Mouse (Mus musculus) ES-CJ7 (cell line): Measurements from ENCODE around the gene Mfn1.
A peak's percentile ranks its signal among the peaks of the same experiment; 100 is the strongest.

ENCODE experiments used
- DNase-seq: peaks from one replicate; pipeline ENCODE4 v3.0.0; 2011; ENCODE audit warnings: low read depth, low spot score

Mfn1 gene

DNA sequence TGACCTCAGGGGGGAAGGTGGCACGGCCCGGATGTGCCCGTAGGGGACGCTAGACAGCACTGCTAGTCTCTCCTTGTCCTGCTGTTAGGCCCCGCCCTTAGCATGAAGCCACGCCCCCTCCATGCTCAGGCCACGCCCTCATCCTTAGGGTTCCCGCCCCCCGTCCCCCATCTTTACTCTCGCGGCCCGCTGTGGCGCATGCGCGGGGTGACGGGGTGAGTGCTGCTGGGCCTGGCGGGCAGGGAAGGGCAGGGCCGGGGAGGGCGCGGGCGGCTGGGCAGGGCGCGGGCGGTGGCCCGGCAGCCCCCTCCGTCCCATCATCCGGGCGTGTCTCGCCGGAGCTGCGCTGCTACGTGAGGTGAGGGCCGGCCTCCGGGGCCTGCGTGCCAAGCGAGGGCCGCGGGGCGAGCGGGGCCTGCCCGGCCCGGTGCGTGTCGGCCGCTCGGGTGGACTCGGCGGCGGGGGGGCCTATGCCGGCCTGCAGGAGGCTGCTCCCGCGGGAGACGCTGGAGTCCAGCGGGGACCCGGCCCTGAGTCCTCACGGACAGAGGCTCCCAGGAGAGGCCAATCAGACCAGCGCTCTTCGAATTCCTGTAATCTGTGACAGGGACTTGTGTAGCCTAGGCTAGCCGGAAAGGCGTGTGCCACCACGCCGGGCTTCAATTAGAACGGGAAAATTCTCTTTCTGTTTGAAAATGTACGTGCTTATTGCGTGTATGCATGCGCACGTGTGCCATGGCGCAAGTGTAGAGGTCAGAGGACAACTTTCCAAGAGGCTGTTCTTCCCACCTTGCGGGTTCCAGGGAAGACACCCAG is 18.7 kb upstream of the Mfn1 start:
- peak; percentile 95 for DNase-seq

DNA sequence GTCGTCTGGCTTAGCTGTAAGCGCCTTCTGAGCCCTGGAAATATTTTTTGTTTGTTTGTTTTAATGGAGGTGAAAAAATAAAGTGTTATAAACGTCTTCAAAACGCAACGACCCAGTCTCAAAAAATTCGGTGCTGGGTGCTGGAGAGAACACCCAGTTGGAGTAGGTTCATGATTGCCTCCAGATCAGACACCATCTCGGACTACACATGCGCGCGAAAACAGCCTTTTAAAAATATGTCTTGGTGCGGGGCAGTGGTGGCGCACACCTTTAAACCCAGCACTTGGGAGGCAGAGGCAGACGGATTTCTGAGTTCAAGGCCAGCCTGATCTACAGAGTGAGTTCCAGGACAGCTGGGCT is 18.1 kb upstream of the Mfn1 start:
- peak; percentile 30 for DNase-seq

DNA sequence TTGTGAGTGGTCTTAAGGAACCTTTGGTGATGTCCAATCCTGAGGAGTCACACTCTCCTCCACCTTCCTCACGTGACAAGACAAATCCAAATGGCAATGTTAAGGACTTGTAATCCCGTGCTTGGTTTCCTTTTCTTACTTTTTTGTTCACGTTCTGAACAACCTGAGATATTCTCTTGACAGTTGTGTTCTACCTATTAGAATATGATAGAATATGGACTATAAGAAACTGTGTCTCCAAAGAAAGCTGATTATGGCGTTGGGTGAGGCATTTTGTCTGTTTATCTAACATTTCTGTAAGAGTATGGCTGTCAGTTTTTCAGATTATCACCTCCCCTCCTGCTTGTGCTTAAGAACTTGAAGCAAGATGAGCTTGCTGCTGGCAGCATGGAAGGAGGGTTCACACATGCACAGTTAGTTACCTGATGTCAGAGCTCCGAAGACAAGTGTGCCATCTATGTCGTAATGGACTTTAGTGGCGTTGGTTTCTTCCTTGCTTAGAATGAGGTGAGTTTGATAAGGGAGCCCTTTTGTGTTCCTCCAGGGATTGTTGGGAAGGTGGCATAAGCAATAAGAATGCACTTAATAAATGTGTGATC is 16.5 kb upstream of the Mfn1 start:
- DNase-seq: no peak

DNA sequence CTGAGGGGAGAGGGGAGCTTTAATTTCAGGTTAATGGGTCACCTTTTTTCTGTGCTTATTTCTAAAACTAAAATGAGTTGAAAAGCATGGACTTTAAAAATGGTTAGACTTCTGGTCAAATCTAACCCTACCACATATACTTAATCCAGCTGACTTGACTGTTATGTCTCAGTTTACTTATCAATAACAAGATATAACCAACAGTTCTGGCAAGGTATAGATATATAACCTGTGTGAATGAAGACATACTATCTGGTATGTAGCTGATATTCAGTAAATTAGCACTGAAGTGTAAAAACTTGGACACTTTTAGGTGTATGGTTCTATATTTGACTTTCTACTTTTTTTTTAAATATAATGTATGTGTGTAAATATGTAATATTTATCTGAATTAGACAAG is 15.7 kb upstream of the Mfn1 start:
- DNase-seq: no peak

DNA sequence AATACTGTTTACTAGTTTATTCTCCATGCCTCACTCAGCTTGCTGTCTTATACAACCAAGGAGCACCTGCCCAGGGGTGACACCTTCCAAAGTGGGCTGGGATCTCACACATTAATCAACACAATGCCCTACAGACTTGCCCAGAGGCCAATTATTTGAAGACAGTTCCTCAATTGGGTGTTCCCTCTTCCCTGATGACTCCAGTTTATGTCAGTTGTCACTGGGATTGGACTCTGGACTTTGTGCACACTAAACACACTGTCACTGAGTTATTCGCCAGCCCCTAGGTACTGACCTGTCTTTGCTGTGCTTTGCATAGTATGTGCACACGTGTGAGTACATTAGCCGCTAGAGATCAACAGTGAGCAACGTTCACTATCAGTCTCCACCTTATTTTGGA is 2.1 kb upstream of the Mfn1 start:
- no peak for DNase-seq

DNA sequence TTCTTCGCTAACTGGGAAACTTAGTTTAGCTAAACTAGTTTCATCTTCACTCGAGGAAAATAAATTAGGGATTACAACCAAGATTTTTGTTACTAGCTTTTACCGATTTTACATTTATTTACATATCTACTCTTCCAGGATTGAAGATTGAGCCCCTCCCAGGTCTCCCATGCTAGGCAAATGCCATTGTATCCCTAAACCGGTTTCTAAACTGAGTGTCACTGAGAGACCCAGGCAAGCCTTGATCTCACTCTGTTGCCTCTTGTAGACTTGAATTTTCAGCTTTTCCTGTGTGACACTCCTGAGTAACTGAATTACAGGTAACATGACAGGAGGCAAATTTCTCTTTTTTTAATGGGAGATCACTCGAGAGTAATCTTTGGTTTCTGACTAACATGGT is 776 bp downstream of the Mfn1 start:
- peak; percentile 21 for DNase-seq

DNA sequence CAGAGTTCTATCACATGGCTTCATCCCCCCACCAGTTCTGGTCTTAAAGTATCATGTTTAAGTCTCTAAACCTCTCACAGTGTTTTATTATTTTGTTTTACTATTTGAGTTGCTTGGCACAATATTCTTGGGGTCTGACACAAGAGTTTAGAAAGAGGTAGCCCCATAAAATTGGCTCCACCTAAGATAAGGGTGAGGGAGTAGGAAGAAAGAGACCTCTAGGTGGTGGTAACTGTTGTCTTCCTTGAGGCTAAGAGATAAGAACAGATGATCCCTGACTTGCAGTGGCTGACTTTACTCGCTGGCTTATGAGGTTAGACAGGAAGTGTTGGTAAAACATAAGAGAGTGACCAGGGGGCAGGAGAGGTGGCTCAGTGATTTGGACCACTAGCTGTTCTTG is 6.4 kb downstream of the Mfn1 start:
- no peak for DNase-seq

DNA sequence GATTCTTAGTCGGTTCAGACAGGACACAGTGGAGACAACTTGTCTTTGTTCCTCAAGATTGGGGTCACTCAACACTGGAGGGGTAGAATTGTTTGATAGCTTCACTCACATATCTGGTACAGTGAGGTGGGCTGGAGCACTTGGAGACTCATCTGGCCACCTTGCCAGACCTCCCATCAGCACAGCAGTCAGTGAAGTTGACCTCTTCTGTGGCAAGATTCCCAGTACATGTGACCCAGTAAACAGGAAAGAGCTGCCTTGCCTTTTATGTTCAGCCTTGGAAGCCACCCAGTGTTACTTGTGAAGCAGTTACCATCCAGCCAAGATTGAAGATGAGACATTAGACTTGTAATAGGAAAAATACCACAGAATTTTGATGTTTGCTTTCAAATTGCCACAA is 8.3 kb downstream of the Mfn1 start:
- DNase-seq: no peak

DNA sequence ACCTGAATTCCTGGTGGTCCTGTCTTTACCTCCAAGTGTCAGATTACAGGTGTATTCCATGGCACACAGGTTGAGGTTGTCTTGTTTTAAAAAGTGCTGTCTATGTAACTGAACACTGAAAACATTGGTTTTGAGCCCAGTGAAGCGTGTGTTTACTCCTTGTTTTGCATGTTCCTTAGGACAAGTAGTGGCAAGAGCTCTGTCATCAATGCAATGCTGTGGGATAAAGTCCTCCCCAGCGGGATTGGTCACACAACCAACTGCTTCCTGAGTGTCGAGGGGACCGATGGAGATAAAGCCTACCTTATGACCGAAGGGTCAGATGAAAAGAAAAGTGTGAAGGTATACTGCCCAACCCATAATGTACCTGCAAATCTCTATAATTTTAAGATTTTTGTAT is 8.8 kb downstream of the Mfn1 start:
- DNase-seq: no peak

DNA sequence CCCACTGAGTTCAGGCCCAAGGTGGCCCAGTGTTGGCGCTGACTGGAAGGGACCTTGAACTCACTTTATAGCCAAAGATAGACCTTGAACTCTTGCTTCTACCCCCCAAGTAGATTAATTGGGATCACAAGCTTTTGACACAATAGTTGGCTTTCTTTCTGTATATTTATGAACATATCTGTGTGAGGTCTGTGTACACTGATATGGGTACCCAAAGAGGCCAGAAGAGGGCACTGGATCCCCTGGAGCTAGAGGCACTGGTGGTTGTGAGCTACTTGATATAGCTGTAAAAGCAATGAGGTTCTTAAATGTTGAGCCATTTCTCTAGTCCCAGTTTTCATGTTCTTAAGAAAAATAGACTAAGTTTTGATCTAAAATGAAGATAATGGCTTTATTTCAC is 23.8 kb downstream of the Mfn1 start:
- DNase-seq: peak; percentile 30

DNA sequence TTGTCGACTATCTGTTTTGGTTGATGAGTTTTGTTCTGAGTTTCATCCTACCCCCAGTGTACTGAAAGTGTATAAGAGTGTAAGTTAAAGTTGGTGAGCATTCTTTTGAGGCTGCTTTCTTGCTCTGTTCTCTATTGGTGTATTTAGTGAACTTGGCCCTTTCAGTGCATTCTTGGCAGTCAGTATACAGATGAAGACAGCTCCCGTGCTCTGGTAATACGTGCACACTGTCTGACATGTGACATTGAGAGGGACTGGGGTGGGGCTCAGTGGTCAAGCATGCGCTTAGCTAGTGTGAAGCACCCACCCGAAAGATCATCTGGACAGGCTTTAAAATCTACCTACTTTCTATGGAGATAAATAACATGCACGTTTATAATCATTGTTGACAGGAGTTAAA is 34.1 kb downstream of the Mfn1 start:
- no peak for DNase-seq

DNA sequence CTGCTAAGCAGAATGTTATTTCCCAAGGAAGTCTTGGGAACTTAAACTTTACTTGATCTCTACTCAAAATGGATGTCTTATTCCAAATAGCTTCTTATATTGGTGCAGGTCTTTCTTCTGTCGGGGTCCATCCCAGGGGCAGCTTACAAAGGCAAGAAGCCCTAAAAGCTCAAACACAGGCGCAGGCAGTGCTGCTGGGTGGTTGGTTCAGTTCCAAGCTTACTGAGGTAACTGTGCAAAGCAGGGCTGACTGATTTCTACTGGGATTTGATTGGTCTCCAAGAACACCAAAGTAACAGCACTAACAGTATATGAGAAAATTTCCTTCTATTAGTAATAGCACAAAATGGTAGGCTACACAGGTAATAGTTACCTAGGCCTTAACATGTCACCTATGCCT is 43.8 kb downstream of the Mfn1 start:
- DNase-seq: no peak

DNA sequence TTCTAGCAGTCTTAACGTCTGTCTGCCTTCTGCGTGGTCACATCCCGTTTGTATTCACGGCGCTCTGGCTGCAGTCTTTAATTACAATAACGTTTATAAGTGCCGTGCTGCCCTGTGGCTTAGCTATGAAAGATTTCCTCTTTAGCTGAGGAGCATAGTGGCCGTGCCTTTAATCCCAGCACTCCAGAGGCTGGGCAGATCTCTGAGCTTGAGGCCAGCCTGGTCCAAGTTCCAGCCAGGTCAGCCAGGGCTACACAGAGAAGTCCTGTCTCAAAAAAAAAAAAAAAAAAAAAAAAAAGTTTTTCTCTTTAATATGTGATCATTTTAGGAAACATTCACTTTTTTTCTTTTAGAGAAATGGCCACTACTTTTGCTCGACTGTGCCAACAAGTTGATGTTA is 44.6 kb downstream of the Mfn1 start:
- no peak for DNase-seq

DNA sequence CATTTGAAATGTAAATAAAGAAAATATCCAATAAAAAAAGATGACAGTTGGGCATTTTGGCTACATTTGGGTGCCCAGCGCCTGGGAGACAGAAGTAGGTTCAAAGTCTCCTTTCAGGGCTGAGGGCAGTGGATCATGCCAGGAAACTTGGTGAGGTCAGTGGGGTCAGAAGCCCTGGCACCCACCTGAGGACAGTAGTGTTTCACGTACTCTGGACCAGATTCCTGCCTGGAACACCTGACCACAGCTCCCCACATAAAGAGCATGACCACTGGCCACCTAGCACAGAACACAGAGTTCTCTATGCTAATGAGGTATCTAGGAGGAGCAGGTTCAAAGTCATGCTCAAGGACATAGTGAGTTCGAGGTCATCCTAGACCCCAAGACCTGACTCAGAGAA is 45.9 kb downstream of the Mfn1 start:
- DNase-seq: no peak

DNA sequence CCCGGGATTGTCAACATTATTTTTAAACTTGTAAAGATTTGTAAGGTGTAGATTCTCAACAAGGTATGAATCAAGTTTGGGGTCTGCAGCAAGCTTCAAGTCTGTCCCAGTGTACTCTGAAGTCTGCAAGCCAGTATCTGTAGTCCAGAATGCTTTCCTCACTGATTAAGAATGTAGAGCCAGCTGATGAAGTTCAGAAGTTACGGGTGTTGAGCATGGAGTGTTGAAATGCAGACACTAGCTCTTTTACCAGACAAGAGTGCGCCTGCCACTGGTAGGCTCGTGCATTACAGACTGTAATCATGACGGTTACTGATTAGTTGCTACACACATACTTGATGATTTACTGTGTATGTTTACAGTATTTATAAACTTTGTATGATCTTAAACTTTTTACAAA is 49.5 kb downstream of the Mfn1 start:
- no peak for DNase-seq

DNA sequence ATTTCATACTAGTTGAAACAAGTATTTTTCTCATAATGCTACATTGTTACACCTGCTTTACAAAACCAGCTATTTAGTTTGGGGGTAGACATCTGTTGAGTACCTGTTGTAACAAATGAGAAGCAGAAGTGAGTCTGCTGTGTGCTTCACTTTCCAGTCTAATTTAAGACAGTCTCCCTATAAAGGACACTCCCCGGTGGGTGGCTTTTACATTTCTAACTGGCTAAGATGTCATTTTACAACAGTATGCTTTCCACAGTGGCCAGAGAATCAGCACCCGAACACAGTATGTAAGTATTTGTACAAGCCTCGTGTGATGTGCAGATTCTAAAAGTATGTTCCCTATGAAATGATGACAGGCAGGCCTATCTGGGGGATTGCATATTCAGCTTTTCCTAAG is 51.5 kb downstream of the Mfn1 start:
- no peak for DNase-seq

DNA sequence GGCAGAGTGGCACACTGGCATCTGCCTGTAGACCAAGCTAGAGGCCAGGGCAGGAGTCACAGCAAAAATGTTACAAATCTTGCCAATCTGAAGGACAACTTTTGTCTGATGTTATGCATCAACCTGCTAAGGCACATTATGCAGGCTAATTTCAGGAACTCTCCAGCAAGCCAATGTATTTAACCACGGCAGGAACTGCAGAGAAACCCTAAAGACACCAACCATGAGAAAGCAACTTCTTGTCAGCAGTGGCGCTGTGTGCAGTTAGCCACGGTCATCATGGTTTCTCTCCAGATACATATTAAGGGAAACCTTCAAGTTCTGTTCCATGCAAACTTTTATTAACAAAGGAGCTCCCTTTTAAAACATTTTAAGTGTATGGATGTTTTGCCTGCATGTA is 52.6 kb downstream of the Mfn1 start:
- no peak for DNase-seq

DNA sequence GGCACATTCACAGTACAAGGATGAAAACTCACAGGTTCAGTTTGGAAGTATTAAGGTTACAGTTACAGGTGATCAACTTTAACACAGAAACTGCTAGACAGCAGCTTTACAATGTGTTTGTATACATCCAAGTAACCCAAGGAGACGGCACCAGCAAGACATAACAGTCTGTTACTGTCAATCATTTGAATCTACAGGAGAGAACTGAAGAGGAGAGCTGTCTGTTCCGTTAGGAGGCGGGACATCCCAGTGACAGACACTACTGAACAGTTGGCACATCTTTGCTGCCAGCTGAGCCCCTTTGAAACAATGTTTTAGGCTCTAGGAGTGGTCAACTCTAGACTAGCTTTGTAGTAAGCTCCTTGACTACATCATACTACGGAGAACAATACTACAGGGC is 54.2 kb downstream of the Mfn1 start:
- no peak for DNase-seq

DNA sequence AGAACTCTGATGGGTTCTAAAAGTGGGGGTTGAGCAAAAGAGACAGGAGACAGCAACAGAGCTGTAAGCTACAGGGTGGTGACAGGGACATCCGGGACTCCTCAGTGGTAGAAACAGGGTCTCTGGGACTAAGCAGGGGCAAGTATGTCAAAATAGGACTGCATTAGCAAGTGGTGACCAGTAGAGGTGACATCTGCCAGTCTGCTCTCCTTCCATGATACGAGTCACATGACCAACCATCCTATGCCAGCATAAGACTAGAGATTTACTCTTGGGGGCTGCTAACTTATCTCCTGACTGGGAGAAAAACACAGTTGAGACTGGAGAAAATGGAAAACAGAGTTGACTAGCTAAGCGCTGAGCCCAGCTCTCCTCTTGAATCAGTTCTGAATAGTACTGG is 57.0 kb downstream of the Mfn1 start:
- peak; percentile 36 for DNase-seq

DNA sequence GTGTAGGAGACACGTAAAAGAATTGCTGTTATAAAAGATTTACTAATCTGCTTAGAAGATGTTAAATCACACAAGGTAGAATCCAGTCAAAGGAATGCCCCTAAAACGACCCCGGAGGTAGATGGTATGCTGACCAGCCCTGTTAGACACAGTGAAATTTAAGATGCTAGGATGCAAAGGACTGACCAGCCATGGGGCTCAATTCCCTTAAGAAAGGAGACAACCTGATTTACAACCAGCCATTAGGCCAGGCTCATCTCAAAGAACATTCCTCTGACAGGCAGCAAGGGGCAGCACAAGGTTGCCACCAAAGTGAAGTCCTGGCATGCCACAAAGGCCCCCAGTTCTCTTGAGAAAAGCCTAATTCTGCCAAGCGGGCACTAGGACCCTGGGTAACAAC is 65.8 kb downstream of the Mfn1 start:
- no peak for DNase-seq

DNA sequence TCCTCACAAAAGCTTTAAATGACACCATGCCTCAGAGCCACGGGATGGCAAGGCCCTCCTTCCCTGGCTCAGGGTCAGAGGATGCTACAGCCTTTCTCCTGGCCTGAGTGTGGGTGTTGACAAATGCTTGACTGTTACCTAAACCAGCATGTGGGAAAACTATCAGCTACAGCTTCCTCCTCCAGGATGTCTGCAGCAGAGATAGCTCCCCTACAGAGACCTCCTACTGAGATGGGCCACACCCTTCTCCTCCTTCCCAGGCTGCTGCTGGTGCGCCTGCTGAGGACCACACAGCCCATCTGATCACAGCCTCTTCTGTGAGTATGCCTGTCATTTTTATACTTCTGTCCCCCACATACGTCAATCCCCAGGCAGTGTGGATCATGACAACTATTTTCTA is 70.1 kb downstream of the Mfn1 start:
- peak; percentile 40 for DNase-seq

DNA sequence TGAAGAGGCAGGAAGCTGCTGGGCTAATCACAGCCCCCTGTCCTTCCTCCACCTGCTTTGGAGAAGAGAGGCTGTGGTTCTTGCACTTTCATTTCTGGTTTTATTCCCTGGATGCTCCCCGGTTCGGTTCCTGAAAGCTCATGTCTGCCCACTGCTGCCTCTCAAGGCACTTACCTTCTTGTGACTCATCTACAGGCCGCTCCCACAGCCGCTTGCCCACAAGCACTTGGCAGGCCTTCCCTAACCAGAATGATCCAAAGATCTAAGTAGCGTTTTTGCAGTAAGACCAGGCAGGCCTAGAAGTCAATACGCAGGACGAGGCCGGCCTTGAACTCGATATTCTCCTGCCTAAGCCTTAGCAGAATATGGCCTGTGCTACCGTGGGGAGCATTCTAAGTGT is 71.8 kb downstream of the Mfn1 start:
- DNase-seq: no peak

DNA sequence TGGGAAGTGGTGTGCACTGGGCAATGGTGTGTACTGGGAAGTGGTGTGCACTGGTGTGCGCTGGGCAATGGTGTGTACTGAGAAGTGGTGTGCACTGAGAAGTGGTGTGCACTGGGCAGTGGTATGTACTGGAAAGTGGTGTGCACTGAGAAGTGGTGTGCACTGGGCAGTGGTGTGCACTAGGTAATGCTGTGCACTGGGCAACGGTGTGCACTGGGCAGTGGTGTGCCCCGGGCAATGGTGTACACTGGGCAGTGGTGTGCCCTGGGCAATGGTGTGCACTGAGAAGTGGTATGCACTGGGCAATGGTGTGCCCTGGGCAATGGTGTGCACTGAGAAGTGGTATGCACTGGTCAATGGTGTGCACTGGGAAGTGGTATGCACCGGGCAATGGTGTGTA is 80.0 kb downstream of the Mfn1 start:
- DNase-seq: no peak

DNA sequence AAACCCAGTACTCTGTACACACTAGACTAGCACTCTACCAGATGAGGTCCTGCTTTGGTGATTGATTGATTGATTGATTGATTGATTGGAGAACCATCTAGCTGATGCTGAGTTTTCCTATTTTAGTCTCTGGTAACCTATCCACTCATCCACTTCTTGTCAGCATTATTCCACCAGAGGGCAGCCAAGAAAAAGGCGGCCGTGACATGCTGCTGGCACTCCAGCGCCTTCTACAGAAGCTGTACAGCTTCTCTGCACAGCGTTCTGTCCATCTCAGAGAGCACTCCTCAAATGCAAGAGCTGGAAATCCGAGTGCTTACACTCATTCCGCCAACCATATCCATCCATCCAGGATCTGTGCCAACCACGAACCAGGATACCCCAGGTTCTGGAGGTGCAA is 81.3 kb downstream of the Mfn1 start:
- peak; percentile 39 for DNase-seq
